Mouse (Mus musculus) cerebellum, adult 2 months (tissue): Measurements from ENCODE around the gene Dusp7.

Experiments used
- CTCF ChIP-seq: fragments of 200-500 bp; IDR thresholded peaks from 2 replicates; pipeline ENCODE4 v1.5.1; 2011; ENCODE audit warnings: low read depth, mild to moderate bottlenecking, control low read depth, low read length, moderate library complexity, borderline replicate concordance; ENCODE audit not compliant: insufficient read depth
- POLR2A ChIP-seq: fragments of 200-500 bp; IDR thresholded peaks from 2 replicates; pipeline ENCODE4 v1.6.1; 2011; ENCODE audit warnings: low read length, control low read depth, borderline replicate concordance; ENCODE audit not compliant: insufficient read depth

DNA sequence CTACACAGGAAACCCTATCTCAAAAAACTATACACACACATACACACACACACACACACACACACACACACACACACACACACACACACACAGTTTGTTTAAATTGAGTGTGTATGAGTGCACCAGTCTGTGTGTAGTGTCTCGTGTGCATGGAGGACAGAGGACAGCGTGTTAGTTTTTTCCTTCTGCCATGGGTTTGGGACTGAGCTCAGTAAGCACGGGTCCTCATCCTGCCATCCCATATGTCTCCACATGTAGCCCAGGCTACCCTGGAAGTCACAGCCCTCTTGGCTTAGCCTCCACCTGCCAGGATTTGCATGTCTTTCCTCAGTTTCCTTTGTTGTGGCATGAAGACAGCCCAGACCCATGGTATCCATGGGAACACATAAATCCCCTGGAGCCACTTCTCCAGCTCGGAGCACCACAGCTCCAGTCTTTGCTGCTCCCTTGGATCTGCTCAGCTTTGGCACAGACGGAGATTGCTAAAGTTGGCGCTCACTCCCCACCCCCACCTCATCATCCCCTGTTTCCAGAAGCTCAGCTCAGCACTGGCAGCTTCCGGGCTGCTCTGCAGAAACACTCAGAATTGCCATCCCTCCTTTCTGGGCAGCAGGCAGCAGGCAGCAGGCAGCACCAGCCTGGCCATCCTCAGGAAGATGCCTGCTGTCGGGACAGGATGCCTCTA lies 41.2 kb upstream of the Dusp7 start:
- TF ChIP-seq CTCF (no peak), POLR2A (no peak)
